Mouse (Mus musculus) cerebellum, adult 11 months (tissue): Measurements from ENCODE around the gene Crcp.

Experiments
- DNase-seq: peaks from one replicate; pipeline ENCODE4 v3.0.0; 2022

The Crcp gene

DNA sequence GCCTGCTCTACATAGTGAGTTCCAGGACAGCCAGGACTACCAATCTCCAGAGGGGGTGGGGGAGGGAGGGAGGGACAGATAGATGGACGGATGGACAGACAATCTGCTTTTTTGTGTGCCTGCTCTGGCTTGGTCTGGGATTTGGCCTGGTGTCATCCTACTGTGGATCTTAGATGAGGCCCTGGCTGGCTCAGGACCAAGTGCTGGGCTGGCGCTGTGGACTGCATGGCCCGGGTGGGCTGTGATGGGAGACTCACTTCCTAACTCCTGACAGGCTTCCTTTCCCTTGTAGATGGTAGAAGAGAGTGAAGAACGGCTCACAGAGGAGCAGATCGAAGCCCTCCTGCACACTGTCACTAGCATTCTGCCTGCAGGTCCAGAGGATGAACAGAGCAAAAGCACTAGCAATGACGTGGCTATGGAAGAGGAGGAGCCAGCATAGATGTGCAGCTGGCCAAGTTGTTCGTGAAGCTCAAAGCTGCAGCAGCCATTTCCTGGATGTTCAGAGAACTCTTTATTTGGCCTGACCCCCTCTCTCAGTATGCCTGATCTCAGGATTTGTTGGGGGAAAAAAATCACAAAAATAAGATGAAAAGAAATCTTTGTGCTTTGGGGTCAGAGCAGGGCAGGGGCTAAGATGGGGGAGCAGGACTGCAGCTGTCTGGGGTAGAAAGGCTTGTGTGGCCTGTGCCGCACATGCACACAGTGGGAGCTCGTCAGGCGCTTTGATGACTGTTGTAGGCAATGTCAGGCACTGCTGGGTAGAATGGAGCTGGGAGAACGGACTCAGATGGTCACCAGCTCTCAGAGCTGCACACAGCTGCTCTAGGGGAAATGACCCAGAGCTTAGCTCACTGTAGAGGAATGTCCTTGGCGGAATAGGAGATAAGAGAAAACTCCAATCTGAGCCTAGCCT lies 30.6 kb downstream of the Crcp start:
- no peak for DNase-seq

DNA sequence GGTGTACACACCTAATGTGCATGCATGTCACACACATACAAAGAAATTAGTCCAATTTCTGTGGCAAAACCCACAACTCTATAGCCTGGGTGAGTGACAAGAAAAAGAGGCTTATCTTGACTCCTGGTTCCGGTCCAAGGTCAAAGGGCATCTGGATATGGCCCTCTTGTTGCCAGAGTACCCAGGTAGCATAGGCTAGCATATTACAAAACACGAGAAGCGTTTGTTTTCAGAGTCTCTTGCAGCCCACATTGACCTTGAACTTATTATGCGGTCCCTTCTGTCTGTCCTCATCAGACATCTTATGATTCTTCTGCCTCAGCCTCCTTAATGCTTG lies 31.2 kb downstream of the Crcp start:
- DNase-seq = no peak

DNA sequence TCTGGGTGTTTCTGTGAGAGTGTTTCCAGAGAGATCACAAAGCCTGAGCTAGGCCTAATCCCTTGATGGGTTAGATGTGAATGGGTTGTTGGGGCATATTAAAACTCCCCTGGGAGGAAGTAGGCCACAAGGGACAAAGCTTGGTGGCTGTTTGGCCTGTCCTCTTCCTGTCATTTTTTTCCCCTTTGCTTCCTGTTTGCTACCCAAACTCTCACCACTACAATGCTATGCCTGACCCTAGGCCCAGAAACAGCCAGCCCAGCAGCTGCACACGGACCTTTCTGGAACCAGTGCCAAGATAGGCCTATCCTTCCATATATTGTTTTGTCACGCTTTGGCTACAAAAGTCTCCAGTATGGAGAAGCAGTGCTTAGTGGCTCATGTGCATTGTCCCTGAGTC lies 33.0 kb downstream of the Crcp start:
- no peak for DNase-seq

DNA sequence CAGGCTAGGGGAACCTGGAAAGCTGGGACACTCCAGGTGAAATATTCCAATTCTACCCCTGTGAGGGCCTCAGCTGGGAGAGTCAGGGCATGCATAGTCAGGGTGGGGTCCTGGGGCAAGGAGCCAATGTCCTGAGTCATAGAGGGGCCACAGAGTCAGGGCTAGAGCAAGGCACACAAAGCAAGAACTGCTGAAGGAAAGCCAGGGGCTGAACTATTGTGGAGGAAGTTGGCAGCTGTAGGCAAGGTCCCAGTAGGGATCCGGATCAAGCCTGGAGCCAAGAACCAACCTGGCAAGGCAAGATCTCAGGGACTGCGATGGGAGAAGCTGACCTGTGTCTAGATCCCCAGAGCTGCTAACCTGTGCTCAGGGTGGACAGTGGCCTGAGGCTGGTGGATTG lies 34.7 kb downstream of the Crcp start:
- peak; percentile 64 for DNase-seq

DNA sequence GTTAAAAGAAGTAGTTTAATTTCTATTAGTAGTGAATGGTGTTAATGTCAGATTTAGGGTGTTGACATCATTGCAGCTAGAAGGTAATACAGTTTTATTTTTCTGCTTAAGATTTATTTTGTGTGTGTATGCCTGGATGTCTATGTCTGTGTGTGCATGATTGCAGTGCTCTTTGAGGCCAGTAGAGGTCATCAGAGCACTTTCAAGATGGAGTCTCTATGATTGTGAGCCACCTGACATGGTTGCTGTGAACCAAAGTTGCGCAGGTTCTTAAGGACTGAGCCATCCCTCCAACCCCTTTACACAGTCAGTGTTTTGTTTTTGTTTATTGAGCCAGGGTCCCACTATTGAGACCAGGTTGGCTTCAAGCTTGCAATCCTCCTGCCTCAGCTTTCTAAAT lies 36.5 kb downstream of the Crcp start:
- no peak for DNase-seq

DNA sequence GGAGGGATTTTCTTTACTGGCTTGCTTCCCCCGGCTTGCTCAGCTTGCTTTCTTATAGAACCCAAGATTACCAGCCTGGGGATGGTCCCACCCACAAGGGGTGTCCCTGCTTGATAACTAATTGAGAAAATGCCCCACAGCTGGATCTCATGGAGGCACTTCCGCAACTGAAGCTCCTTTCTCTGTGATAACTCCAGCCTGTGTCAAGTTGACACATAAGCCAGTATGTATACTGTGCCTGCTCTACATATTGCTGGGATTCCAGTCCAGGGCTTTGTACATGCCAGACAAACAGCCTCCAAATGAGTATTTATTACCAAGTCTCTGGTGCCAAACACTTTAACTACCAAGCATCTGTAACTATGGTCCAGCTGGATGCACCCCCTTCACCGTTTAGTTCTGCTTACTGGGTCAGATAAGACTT lies 38.8 kb downstream of the Crcp start:
- no peak for DNase-seq

DNA sequence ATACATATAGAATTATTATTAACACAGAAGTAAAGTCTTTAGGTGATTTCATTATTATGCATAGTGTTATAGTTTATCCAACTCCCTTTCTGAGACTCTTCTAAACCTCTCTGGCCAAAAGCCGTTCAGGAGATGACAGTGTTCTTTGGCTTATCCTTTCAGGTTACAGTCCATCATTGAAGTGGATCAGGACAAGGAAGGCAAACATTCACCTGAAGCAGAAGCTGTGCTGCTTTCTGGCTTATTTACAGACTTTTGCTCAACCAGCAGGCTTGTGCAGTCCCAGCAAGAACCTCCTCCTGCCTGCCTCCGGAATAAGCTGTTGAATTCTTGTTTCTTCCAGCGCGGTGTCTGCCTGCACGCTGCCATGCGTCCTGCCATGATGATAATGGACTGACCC lies 43.9 kb downstream of the Crcp start, which contains the start of gene Tpst1:
TSS of gene Tpst1 (plus strand) at position 301 of the 400 bp plus-strand sequence.
- no peak for DNase-seq

DNA sequence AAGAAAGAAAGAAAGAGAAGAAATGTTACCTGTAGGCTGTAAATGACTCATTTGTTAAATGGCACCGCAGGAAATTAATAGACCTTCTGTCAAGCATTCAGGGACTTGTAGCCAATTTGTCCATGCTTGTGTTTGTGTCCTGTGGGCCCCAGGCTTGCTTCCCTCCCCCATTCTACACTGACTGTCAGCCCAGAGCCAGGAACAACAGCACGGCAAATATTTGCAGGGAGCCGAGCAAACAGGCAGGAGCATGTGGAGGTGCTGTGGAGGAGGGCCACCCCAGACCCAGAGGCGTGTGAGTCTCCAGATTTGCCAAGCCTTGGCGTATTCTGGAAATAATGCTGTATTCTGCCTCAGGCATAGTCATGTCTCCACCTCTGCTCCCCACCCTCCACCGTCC lies 45.4 kb downstream of the Crcp start:
- DNase-seq = no peak

DNA sequence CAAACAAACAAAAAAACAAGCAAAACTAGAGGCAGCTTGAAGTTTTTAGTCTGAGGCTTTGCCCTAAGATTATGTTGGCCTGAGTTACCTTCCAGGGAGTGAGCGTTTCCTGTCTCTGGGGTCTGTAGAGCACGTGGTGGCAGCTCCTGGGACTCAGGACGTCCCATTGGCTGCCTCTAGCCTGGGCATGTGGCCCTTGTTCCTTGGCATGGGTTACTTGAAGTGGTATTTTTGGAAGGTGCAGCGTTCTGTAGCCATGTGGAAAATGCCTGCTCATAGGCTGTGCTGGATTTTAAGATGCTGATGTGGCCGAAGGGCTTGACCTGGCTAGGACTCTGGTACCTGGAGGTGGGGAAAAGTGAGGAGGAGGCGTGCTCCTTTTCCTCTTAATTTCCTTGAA lies 47.3 kb downstream of the Crcp start:
- no peak for DNase-seq

DNA sequence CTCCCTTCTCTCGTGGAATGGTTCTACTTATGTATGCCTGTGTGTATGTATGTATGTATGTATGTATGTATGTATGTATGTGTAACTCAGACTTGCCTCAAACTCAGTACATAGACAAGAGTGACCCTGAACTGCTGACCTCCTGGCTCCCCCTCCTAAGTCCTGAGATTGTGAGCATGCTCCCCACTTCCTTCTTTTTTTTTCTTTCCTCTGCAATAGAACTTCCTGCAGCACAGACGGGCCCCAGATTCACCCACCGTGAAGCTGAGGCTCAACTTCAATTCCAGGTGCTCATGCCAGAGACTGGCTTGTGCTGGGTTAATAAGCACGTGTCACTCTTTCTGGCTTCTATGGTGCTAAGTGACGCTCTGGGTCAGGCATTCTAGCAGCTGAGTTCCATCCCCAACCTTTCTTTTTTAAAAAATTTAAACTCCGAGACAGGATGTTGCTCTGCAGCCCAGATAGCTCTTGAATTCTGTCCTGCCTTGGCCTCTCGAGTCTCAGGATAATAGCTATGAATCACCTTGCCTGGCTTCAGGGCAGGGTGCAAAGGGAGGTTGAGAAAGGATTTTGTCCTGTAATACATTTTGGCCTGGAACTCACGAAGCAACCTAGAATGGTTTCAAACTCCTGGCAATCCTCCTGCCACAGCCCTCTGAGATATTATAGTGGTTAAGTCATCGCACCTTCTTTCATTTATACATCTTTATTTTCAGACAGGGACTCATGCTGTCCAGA lies 49.2 kb downstream of the Crcp start:
- DNase-seq = no peak

DNA sequence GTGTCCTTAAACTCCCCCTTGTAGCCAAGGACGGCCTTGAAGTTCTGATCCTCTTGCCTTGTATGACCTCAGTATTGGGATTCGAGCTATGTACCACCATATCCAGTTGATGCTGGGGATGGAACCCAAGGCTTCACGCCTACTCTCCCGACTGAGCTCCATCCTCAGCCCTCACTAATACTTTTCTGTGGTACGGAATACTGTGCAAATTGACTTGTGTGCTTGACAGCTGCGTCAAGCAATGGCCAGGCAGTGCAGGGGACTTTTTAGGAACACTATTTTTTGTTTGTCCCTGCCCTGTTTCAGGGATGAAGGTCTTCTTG lies 49.7 kb downstream of the Crcp start:
- DNase-seq = no peak

DNA sequence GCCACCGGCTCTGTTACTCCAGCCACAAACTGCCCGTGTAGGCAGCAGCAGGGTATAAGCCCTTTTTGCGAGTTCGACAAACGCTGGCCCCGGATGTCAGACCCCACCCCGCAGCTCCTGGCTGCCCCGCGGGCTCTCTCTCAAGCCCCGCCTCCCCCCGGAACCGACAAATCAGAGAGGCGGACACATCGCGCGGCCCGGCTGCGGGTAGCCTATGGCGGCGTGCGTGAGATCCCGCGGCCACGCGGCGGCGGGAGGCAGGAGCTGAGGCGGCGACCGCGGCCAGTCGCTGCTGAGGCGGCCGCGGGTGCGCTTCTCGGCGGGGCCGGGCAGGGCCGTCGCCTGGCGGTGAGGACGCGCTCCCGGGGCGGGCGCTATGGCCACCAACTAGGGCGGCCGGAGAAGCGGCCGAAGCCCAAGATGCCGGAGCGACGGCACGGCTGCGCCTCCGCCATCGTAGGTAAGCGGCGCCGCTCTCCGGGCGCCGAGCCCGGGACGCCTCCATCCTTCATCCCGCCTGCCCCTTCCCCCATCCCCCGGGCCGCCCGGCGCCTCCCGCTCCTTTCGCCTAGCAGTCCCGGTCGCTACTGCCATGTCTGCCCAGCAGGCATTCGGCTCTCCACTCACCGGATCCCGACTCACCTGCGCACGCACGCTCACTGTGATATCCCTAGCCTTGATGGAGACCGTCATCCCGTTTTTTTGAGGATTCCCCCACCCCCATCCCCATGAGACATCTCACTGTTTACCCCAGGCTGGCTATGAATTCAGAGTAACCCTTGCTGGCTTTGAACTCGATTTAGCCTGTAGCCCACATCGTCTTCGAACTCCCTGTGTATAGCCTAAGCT lies 50.3 kb downstream of the Crcp start:
- DNase-seq = peak; percentile 96

DNA sequence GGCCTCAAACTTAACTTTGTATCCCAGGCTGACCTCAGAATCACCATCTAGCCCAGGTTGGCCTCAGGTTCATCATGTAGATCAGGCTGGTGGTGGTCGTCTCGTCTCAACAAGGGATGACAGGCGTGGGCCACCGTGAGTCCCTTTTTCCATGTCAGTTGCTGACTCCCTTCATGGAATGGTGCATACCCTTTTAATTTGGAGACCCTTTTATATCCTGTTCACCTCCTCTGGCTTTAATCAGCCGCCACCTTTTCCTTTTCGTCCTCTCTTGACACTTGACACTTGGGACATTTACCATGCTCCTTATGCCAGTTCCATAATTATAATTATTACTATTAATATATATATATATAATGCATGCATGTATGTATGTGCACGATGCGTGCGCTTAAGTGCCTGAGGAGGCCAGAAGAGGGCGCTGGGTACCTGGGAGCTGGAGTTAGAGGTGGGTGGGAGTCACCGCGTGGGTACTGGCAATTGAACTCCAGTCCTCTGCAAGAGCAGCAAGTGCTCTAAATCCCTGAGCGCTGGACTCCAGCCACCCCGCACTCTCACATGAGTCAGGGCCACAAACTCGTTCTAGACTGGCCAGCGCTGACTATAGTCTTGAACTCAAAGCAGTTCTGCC lies 51.1 kb downstream of the Crcp start:
- no peak for DNase-seq

DNA sequence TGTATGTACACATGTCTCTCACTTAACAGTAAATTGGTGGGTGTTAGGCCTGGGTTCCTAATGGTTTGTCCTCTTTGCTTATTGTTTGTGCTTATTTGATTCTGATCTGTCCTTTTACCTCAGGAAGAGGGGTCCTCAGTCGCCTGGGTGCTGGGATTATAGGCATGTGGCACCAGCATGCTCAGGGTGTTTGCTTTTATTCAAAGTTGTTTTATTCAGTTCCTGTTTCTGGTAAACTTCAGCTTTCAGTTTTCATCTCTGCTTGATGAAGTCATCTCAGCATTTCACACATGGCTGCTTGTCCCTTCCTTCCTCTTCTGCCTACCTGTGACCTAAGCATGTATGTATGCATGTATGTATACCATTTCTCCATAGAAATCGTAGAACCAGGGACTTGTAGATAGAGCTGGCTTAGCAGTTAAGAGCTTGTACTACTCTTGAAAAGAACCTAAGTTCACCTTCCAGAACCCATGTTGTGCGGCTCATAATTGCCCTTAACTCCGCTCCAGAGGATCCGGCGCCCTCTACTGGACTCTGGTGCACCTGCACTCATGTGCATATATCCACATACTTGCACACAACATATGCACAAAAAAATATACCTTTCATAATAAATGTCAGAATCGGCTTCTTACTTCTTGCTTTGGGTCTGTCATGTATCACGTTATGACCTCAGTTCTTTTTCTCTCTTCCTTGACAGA lies 52.2 kb downstream of the Crcp start:
- DNase-seq = no peak

DNA sequence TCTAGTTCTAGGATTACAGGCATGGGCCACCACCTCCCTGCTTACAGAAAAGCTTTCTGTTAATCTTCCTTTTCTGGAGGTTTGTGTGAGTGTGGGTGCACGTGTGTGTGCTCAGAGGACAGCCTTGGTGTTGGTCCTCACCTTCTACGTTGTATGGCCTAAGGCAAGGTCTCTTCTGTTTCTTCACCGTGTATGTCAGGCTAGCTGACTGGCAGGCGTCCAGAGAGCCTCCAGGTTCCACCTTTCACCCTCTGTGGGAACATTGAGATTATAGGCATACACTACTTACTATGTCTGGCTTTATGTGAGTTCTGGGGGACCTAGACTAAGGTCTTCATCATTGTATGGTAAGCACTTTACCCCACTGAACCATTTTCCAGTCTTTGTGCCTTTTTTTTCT lies 53.3 kb downstream of the Crcp start:
- no peak for DNase-seq

DNA sequence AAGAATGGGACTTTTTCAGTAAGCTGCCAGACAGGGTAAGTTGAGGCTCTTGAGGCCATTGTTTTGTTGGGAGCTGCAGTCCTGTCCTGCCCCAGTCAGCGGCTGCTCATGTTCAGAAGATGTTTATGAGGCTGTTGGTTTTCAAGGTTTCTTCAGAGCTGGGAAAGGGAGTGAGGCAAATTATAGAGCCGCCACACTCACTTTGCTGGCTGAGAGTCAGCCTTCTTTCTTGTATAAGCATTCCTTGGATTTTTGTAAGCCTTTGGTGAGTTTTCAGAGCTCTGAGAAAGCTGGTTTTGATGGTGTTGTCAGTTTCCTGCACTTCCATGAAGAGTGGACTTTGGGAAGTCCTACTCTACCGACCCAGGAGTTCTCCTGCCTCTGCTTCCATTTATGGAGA lies 55.2 kb downstream of the Crcp start:
- DNase-seq = no peak

DNA sequence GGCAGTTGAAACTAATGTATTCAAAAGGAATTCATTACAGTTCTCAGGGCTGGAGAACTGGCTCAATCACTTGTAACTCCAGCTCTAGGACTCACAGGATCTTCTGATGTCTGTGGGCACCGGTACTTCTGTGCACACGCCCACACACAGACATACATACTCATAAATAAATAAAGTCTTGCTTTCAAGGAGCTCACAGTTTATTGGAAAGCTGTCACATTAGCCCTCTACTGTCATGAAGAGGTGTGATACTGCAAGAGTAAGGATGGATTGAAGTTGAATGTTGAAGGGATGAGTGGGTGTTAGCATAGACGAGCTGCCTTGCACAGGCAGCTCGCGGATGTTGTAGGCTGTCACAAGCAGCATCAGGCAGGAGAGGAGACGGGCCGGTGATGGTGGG lies 58.9 kb downstream of the Crcp start:
- DNase-seq = no peak

DNA sequence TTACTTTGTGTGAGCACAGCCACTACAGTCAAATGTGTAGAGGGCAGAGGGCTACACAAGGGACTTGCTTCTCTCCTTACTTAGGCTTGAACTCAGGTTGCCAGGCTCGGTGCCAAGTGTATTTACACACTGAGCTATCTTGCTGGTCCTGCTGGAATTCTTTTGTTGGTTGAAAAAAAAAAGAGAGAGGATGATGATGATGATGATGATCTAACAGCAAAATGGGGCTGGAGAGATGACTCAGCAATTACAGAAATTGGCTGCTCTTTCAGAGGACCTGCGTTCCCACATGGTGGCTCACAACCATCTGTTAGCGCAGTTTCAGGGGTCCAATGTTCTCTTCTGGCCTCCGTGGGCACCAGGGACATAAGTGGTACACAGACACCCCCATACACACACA lies 59.5 kb downstream of the Crcp start:
- DNase-seq = no peak

DNA sequence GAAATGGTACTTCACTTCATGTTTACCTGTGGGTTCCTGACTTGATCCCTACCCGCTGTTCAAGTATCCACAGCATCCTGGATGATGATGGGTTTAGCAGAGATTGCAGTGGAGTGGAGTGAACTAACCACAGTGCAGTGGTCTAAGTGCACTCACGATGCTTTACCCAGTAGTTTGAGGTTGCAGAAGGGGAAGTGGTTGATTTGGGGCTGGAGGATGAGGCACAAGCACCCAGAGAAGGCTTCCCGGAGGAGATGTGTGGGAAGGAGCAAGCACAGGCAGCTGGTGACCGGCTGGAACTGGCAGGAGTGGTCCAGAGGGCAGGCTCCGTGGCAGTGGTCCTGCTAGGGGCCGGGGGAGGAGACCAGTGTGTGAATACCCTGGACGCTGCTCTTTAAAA lies 60.1 kb downstream of the Crcp start:
- DNase-seq = no peak

DNA sequence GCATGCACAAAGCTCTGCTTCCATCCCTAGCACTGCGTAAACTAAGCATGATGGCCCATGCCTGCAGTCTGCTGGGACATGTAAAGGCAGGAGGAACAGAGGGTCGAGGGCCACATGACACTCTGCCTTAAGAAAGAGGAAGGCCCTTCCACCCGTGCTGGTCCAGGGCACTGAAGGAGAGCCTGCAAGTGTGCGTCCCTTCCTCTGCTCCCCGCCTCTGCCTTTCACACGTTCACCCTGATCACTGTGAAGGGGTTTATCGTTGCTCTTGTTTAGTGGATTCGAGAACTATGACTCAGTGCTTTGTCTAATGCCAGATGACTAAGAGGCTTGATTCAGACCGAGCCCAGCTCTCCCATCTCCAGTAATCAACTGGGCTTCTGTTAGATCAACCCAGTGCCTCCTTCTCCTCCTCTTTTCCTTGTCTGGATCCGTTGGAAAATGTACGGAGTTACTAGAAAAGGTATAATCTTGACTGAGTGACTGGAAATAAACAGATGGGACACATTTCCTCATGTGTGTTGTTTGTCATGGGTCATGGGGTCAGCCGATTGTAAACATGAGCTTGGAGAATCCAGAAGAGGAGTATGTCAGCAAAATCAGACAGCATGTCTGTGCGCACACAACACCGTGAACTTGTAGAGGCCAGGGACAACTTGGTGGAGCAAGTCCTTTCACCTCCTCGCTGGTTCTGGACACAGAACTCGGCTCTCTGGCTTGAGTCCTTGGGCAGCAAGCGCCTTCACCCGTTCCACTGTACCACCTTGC lies 60.7 kb downstream of the Crcp start:
- no peak for DNase-seq

DNA sequence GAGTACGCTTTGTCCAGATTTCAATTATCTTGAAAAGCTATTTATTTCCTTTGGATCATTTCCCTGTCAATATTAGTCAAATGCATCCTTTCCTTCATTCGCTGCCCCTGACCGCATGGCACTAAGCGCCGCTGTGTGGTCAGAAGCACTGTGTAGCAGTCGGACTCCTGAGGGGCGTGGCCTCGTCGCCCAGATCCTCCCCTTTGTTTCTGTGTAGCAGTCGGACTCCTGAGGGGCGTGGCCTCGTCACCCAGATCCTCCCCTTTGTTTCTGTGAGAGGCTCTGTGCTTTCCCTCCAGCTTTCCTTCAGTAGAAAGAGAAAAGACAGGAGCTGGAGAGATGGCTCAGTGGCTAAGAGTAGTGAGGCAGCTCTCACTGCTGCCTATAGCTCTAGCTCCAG lies 67.7 kb downstream of the Crcp start:
- no peak for DNase-seq

DNA sequence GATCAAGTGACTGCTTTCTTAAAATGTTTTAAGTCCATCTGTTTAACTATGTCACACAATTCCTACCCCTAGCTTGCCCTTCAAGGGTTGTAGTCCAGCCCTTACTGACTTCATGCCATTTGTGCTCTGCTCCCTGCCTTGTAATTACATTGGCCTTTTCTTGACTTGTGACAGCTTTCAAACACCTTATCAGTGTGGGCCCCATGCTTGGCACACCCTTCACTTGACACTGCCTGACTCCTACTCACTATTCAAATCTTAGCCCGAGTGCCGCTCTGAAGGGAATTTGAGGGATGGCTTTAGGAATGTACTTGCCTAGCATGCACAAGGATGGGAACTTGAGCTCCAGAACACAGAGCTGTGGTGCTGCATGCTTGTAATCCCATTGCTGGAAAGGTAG lies 68.7 kb downstream of the Crcp start:
- DNase-seq = no peak
